Mouse (Mus musculus): Measurements from ENCODE around the gene Mlf2. TPM values are rescaled to one million over a fixed set of nuclear protein-coding genes. Genes with fewer than 3 reads are reported as not detected.

Gene Mlf2
- total and polyA plus RNA-seq, 3 experiments, result 116 to 203 (median 124) TPM

- H3K9ac ChIP-seq (ENCODE audit: insufficient read depth, low read depth), result peak overlapping the region; percentile 73
- peaks cover 2 to 28% of the 10 kb centered on the region in 2 experiments; a peak in 3 of 4 replicates for H3K4me1 ChIP-seq (ENCODE audit: control insufficient read depth in 1 of 2, insufficient read depth in 2 of 2)
- H3K79me2 ChIP-seq (replicated peaks; ENCODE audit: control insufficient read depth, extremely low read depth, insufficient read depth, poor library complexity, severe bottlenecking), result peaks cover 26% of the 10 kb centered on the region
- in situ Hi-C loops (cut with MboI; ENCODE audit: low pct_ligation_motif_present, low pct_unique_long_range_greater_than_20kb, low sequenced_read_pairs) (no loop called here), dilution Hi-C loops (cut with MboI; ENCODE audit: extremely low pct_ligation_motif_present, extremely low pct_unique_long_range_greater_than_20kb, low sequenced_read_pairs) (no loop called here)
- DNase-seq (ENCODE audit: extremely low read depth), result peak; percentile 49
- H3K27ac ChIP-seq (ENCODE audit: insufficient read depth, low read depth), result peak overlapping the region; percentile 69
- peaks cover 26 to 58% of the 10 kb centered on the region in 2 experiments for H3K36me3 ChIP-seq (replicated peaks in 1 of 2; ENCODE audit: control insufficient read depth in 1 of 2, insufficient read depth in 1 of 2, low read length in 1 of 2)
- H3K4me3 ChIP-seq (replicated peaks in 1 of 3; ENCODE audit: low read depth in 2 of 3, low read length in 2 of 3, poor library complexity in 1 of 3), result peak overlapping the region; percentile 69 to 86 (median 84)
- no peak for TF ChIP-seq E2F4 (IDR thresholded peaks at IDR 0.05; ENCODE audit: insufficient replicate concordance, low read depth, low read length)
- TF ChIP-seq ZNF384 (IDR thresholded peaks at IDR 0.05; ENCODE audit: low read depth, low read length), result no peak
- TF ChIP-seq JUN (IDR thresholded peaks at IDR 0.05; ENCODE audit: insufficient read depth, low read depth, low read length), result no peak
- TF ChIP-seq UBTF (IDR thresholded peaks at IDR 0.05; ENCODE audit: low read depth, low read length), result no peak
- no peak for TF ChIP-seq NELFE (IDR thresholded peaks at IDR 0.05; ENCODE audit: low read depth, low read length)
- no peak for TF ChIP-seq ZMIZ1 (IDR thresholded peaks at IDR 0.05; ENCODE audit: low read depth, low read length)
- TF ChIP-seq HCFC1 (IDR thresholded peaks at IDR 0.05; ENCODE audit: low read depth, low read length), result no peak
- TF ChIP-seq MYC (IDR thresholded peaks at IDR 0.05; ENCODE audit: low read depth, low read length), result no peak
- peak overlapping the region; percentile 65 for H3K4me2 ChIP-seq (ENCODE audit: insufficient read depth, low read depth, poor library complexity, severe bottlenecking)
- peaks cover 8% of the 10 kb centered on the region for H3K9me3 ChIP-seq (replicated peaks; ENCODE audit: low read length)
- no peaks in the 10 kb centered on the region for H3K27me3 ChIP-seq (replicated peaks)
These were observed 33.5 kb downstream of the Mlf2 start for GRCm38 (mm10) chr6:124964638-124965037.

GRCm38 (mm10) chr6:124965088-124965719, 34.0 kb downstream of the Mlf2 start, which contains the start of gene Cops7a:
Gene Cops7a, minus strand, starts transcription at chr6:124965538.
- Histone ChIP-seq H3K4me2 (ENCODE audit: insufficient read depth, low read depth, poor library complexity, severe bottlenecking) (peak within 1 kb of the TSS; percentile 99), H3K9me3 (replicated peaks; ENCODE audit: low read length) (peaks cover 8% of the 10 kb centered on the region), H3K27ac (ENCODE audit: insufficient read depth, low read depth) (peak within 1 kb of the TSS; percentile 72), H3K27me3 (replicated peaks) (no peaks in the 10 kb centered on the region), H3K9ac (ENCODE audit: insufficient read depth, low read depth) (peak within 1 kb of the TSS; percentile 99), H3K36me3 (replicated peaks in 1 of 2; ENCODE audit: control insufficient read depth in 1 of 2, insufficient read depth in 1 of 2, low read length in 1 of 2) (peaks cover 20 to 52% of the 10 kb centered on the region in 2 experiments), H3K79me2 (replicated peaks; ENCODE audit: control insufficient read depth, extremely low read depth, insufficient read depth, poor library complexity, severe bottlenecking) (peaks cover 26% of the 10 kb centered on the region), H3K4me1 (ENCODE audit: control insufficient read depth in 1 of 2, insufficient read depth in 2 of 2) (peaks cover 2 to 28% of the 10 kb centered on the region in 2 experiments; a peak in 3 of 4 replicates), H3K4me3 (replicated peaks in 1 of 3; ENCODE audit: low read depth in 2 of 3, low read length in 2 of 3, poor library complexity in 1 of 3) (peak within 1 kb of the TSS; percentile 84 to 93 (median 86))
- dilution Hi-C loops (cut with MboI; ENCODE audit: extremely low pct_ligation_motif_present, extremely low pct_unique_long_range_greater_than_20kb, low sequenced_read_pairs) (no loop called here), in situ Hi-C loops (cut with MboI; ENCODE audit: low pct_ligation_motif_present, low pct_unique_long_range_greater_than_20kb, low sequenced_read_pairs) (no loop called here)
- DNase-seq (ENCODE audit: extremely low read depth), result peak; percentile 93
- TF ChIP-seq ZMIZ1 (IDR thresholded peaks at IDR 0.05; ENCODE audit: low read depth, low read length), result peak; percentile 90
- TF ChIP-seq SMC3 (IDR thresholded peaks at IDR 0.05; ENCODE audit: low read depth, low read length), result no peak
- no peak for TF ChIP-seq RCOR1 (conservative IDR thresholded peaks at IDR 0.05; ENCODE audit: low read depth, low read length)
- no peak for TF ChIP-seq EP300 (IDR thresholded peaks at IDR 0.05; ENCODE audit: low read length)
- peak; percentile 64; the same call in 1 of the 2 replicates for TF ChIP-seq TBP (conservative IDR thresholded peaks at IDR 0.05; ENCODE audit: low read depth, low read length)
- no peak for TF ChIP-seq MAFK (IDR thresholded peaks at IDR 0.05; ENCODE audit: insufficient replicate concordance, low read length)
- peak; percentile 63 for TF ChIP-seq CHD2 (IDR thresholded peaks at IDR 0.05; ENCODE audit: low read length)
- peak; percentile 96 for TF ChIP-seq MAZ (IDR thresholded peaks at IDR 0.05; ENCODE audit: low read depth, low read length)
- TF ChIP-seq NRF1 (IDR thresholded peaks at IDR 0.05; ENCODE audit: low read depth, low read length), result peak; percentile 43
- peak; percentile 99 for TF ChIP-seq MYC (IDR thresholded peaks at IDR 0.05; ENCODE audit: low read depth, low read length)
- peak; percentile 90 for TF ChIP-seq USF1 (IDR thresholded peaks at IDR 0.05; ENCODE audit: low read depth, low read length)
- TF ChIP-seq ELF1 (IDR thresholded peaks at IDR 0.05; ENCODE audit: low read depth, low read length), result peak; percentile 98
- TF ChIP-seq CHD1 (IDR thresholded peaks at IDR 0.05; ENCODE audit: low read depth, low read length), result no peak
- peak; percentile 90 for TF ChIP-seq POLR2A (IDR thresholded peaks at IDR 0.05; ENCODE audit: low read depth, low read length)
- TF ChIP-seq MAX (IDR thresholded peaks at IDR 0.05; ENCODE audit: low read length), result peak; percentile 100
- TF ChIP-seq USF2 (conservative IDR thresholded peaks at IDR 0.05; ENCODE audit: low read depth, low read length), result peak; percentile 85
- TF ChIP-seq BHLHE40 (IDR thresholded peaks at IDR 0.05; ENCODE audit: low read depth, low read length), result peak; percentile 94
- TF ChIP-seq PAX5 (IDR thresholded peaks at IDR 0.05; ENCODE audit: low read length), result no peak
- 0 out of 2 replicates have a peak, but pooled peaks have one; percentile 31 for TF ChIP-seq E2F4 (IDR thresholded peaks at IDR 0.05; ENCODE audit: insufficient replicate concordance, low read depth, low read length)
- TF ChIP-seq GABPA (IDR thresholded peaks at IDR 0.05; ENCODE audit: insufficient replicate concordance, low read depth, low read length), result peak; percentile 58; the same call in 1 of the 2 replicates
- no peak for TF ChIP-seq JUND (conservative IDR thresholded peaks at IDR 0.05; ENCODE audit: low read depth, low read length)
- TF ChIP-seq MEF2A (IDR thresholded peaks at IDR 0.05; ENCODE audit: borderline replicate concordance, low read depth, low read length), result peak; percentile 79
- TF ChIP-seq MXI1 (IDR thresholded peaks at IDR 0.05; ENCODE audit: low read depth, low read length), result peak; percentile 98
- TF ChIP-seq HCFC1 (IDR thresholded peaks at IDR 0.05; ENCODE audit: low read depth, low read length), result peak; percentile 97
- TF ChIP-seq ZNF384 (IDR thresholded peaks at IDR 0.05; ENCODE audit: low read depth, low read length), result no peak
- TF ChIP-seq NELFE (IDR thresholded peaks at IDR 0.05; ENCODE audit: low read depth, low read length), result peak; percentile 79
- TF ChIP-seq ZC3H11A (IDR thresholded peaks at IDR 0.05; ENCODE audit: low read depth, low read length), result no peak
- no peak for TF ChIP-seq RAD21 (IDR thresholded peaks at IDR 0.05; ENCODE audit: low read depth, low read length)
- TF ChIP-seq JUN (IDR thresholded peaks at IDR 0.05; ENCODE audit: insufficient read depth, low read depth, low read length), result no peak

All from CH12.LX (cell line).